Comparison of ENCODE assay signal across 1 mouse cellular context in genomic region chr11:116095573-116095972, GRCm38 (mm10).
TF ChIP-seq lines count a peak whose summit lies in the region.

No protein-coding gene starts in this region.

TF ChIP-seq in CH12.LX, 34 proteins besides CTCF, POLR2A, EP300 and RAD21:
- no peak for TF ChIP-seq MYC (IDR thresholded peaks at IDR 0.05; ENCODE audit: low read depth, low read length)
- TF ChIP-seq PAX5 (IDR thresholded peaks at IDR 0.05; ENCODE audit: low read length), result no peak
- no peak for TF ChIP-seq MAX (IDR thresholded peaks at IDR 0.05; ENCODE audit: low read length)
- TF ChIP-seq ZNF384 (IDR thresholded peaks at IDR 0.05; ENCODE audit: low read depth, low read length), result peak; percentile 74
- no peak for TF ChIP-seq ZC3H11A (IDR thresholded peaks at IDR 0.05; ENCODE audit: low read depth, low read length)
- TF ChIP-seq ELF1 (IDR thresholded peaks at IDR 0.05; ENCODE audit: low read depth, low read length), result no peak
- no peak for TF ChIP-seq GABPA (IDR thresholded peaks at IDR 0.05; ENCODE audit: insufficient replicate concordance, low read depth, low read length)
- TF ChIP-seq ETS1 (conservative IDR thresholded peaks at IDR 0.05; ENCODE audit: low read depth, low read length), result no peak
- TF ChIP-seq MEF2A (IDR thresholded peaks at IDR 0.05; ENCODE audit: borderline replicate concordance, low read depth, low read length), result no peak
TF ChIP-seq in CH12.LX: peak in this region for 1.
